Mouse (Mus musculus): Measurements from ENCODE around the gene Slc2a12. TPM values are rescaled to one million over a fixed set of nuclear protein-coding genes. Genes with fewer than 3 reads are reported as not detected.

Gene Slc2a12
- 4.3 and 4.6 TPM in 2 replicates for polyA plus RNA-seq (2012; rRNA removed)

DNA sequence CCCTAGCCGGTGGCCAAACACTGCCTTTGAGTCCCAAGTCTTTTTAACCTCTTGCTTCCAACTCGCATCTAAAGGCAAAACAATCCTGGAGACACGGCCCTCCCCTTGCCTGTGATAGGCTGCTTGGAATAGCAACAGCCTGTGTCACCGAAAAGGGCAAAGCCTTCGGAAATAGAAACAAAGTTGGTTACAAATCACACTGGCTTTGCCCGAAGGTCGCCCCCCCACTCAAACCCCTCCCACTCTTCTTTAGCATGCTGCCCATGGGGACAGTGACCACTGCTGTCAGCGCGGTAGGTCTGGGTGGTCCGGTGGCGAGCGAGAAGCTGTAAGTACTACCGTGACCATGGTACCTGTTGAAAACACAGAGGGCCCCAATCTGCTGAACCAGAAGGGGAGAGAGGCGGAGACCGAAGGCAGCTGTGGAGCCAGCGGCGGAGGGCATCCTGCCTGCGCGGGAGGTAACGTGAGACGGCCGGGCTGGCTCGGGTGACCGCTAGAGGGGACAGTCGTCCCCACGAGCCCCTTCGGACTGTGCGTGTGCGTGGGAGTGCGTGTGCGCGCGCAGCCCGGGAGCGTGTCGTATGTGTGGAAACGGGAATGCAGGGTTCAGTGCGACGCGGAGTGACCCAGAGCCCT is at the start of gene Slc2a12:
Gene Slc2a12, plus strand, starts transcription at position 159 of the 639 bp plus-strand sequence.

DNA sequence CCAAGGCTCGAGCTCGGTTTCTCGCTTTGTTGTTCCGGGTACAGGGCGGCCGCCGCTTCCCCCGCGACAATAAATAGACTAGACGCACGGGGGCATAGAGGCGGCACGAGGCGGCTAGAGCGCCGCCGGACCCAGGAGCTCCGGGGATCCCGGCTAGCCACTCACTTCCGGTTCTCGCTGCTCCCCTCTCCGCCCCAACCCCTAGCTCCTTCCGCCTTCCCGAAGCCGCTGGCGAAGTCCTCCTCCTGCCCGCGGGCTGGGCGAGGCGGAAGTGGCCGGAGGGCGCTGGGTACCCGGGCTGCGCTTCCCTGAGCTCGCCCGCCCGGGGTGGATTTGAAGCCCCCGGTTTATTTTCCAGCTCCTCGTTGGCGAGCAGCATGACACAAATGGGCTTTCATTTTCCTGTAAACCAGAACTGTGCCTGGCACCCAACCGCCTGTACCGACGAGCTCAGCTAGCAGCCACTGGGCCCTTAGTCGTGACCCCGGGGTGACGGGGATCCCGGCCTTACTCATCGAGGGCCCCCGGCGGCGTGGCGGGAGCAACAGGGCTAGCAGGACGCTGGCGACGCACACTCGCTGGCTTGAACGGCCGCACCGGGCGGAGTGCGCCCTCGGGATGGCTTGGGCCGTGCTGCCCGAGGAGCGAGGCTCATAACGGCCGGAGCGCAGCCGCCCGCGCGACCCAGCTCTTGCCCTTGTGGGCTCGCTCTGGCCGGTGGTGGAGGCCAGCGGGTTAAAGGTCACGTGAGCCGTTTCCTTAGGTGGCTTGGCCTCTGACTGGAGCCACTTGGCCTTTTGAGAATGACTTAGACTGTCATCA is 86.7 kb downstream of the Slc2a12 start, which contains the start of gene Tbpl1:
Gene Tbpl1, minus strand, starts transcription at position 667 of the 822 bp plus-strand sequence.

Other genes starting within 250 kb of the Slc2a12 start
- gene Tbpl1, start 86.9 kb downstream of the Slc2a12 start, polyA plus RNA-seq (2012; rRNA removed): 20.9 and 28.6 TPM in 2 replicates
- 140 and 150 TPM in 2 replicates for gene Tcf21, start 175.2 kb downstream of the Slc2a12 start, polyA plus RNA-seq (2012; rRNA removed)

Data from ovary, adult 2 months (tissue).